Mouse (Mus musculus): Measurements from ENCODE around the gene Txn2.

GRCm38 (mm10) chr15:77934326-77934725, 5.5 kb upstream of the Txn2 start:
- TF ChIP-seq CTCF (IDR thresholded peaks at IDR 0.05; ENCODE audit: control insufficient read depth, insufficient read depth, low read length) (no peak; the same call in 1 of the 2 replicates), POLR2A (IDR thresholded peaks at IDR 0.05; ENCODE audit: borderline replicate concordance, control insufficient read depth, low read depth, low read length) (no peak)
